Mouse (Mus musculus) testis, adult 2 months (tissue): ENCODE measurements at regions not wholly inside any gene's neighbourhood (a gene's known extent, or its start where the extent isn't known, plus 50 kb on each side); places are given as distances from the start of the nearest gene placed in this dataset.

Experiments used
- H3K27ac ChIP-seq: fragments of 200-500 bp; 2 replicates; pipeline ENCODE4 v1.5.1; 2012; ENCODE audit warnings: low read depth, low read length; ENCODE audit not compliant: control insufficient read depth, insufficient read depth
- H3K27me3 ChIP-seq: fragments of 200-500 bp; 2 replicates; pipeline ENCODE4 v1.6.1; 2012; ENCODE audit warnings: mild to moderate bottlenecking, low read length, moderate library complexity; ENCODE audit not compliant: control insufficient read depth, insufficient read depth
- H3K36me3 ChIP-seq: fragments of 200-500 bp; 2 replicates; pipeline ENCODE4 v1.6.1; 2012; ENCODE audit warnings: mild to moderate bottlenecking, low read length; ENCODE audit not compliant: control insufficient read depth, insufficient read depth
- H3K4me1 ChIP-seq: fragments of 200-500 bp; 2 replicates; pipeline ENCODE4 v1.6.1; 2012; ENCODE audit warnings: low read length; ENCODE audit not compliant: control insufficient read depth, insufficient read depth
- H3K4me3 ChIP-seq: fragments of 200-500 bp; 2 replicates; pipeline ENCODE4 v1.5.1; 2012; ENCODE audit warnings: low read depth, mild to moderate bottlenecking, low read length, moderate library complexity, mixed read lengths; ENCODE audit not compliant: control insufficient read depth
- CTCF ChIP-seq: fragments of 200-500 bp; IDR thresholded peaks from 2 replicates; pipeline ENCODE4 v1.5.1; 2012; ENCODE audit warnings: low read depth, mild to moderate bottlenecking, inconsistent platforms, low read length, moderate library complexity; ENCODE audit not compliant: control insufficient read depth, insufficient read depth, insufficient replicate concordance
- POLR2A ChIP-seq: fragments of 200-500 bp; IDR thresholded peaks from 2 replicates; pipeline ENCODE4 v1.6.1; 2012; ENCODE audit warnings: low read depth, mild to moderate bottlenecking, inconsistent platforms, low read length, moderate library complexity; ENCODE audit not compliant: control insufficient read depth

DNA sequence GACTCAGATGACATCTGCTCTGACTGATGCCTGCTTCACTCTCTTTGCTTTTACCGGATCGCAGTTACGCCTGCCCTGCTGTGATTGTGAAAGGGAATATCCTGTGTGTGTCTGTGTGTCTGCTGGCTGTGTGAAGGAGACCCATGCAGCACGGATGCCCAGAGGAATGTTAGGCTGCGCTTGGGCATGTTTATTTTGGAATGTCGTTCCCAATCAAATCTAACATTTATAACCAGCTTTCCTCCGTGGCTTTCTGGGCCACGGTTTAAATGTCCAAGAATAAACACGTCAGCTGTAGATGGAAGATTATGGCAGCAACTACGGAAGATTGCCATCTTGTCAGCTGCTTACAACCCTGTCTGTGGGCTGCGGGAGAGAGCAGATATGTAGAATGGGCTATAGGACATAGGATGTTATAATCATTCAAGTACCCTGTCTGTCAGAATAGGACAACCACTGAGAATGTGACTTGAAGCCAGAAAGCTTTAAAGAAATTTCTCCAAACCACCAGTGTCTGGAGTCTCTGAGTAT, 464.5 kb downstream of the 1700129C05Rik start:
- H3K4me3 ChIP-seq, result no peak overlapping the region
- no peak overlapping the region for H3K27ac ChIP-seq
- H3K4me1 ChIP-seq, result no peaks in the 10 kb centered on the region
- no peaks in the 10 kb centered on the region for H3K27me3 ChIP-seq
- no peaks in the 10 kb centered on the region for H3K36me3 ChIP-seq
- no peak for TF ChIP-seq CTCF
- no peak for TF ChIP-seq POLR2A

DNA sequence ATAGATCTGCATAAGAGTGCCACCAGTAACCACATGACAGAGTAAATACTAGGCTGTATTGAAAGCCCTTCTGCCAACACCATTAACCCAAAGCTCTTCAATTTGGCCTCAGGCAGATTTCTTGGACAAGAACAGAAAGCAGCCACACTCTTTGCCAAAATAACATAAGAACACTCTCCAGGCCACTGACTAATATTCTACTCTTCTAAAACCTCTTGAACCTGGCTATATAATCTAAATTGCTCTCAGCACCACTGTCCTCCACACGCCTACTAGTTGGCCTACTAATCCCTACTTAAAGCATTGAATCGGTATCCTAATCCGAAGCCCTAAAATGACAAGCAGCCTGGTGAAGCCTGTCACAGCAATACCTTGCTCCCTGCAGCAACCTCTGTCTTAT, 467.5 kb downstream of the 1700129C05Rik start:
- TF ChIP-seq CTCF (no peak), POLR2A (no peak)
- Histone ChIP-seq H3K4me1 (no peaks in the 10 kb centered on the region), H3K27me3 (no peaks in the 10 kb centered on the region), H3K27ac (no peak overlapping the region), H3K4me3 (no peak overlapping the region), H3K36me3 (no peaks in the 10 kb centered on the region)

DNA sequence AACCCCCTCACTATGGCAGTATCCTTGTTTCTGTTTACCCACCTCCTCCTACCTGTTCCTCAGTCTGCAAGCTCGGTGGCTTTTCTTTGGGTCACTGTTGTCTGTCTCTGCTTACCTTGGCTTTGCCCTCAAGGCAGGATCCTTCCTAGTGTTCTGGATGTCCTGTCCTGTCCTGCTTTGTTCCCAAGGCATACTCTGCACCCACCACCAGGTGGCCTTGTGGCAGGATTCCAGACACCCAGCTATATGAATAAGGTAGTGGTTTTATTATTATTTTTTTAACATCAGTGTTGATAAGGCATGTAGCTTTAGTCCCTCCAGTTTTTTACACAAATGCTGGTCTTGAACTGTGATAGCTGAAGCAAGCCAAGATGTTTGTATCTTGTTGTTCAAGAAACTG, 478.7 kb downstream of the 1700129C05Rik start:
- H3K4me3 ChIP-seq, result no peak overlapping the region
- no peak overlapping the region for H3K27ac ChIP-seq
- no peaks in the 10 kb centered on the region for H3K36me3 ChIP-seq
- H3K4me1 ChIP-seq, result no peaks in the 10 kb centered on the region
- TF ChIP-seq CTCF, result peak; percentile 18; the same call in 1 of the 2 replicates
- no peak for TF ChIP-seq POLR2A
- no peaks in the 10 kb centered on the region for H3K27me3 ChIP-seq

DNA sequence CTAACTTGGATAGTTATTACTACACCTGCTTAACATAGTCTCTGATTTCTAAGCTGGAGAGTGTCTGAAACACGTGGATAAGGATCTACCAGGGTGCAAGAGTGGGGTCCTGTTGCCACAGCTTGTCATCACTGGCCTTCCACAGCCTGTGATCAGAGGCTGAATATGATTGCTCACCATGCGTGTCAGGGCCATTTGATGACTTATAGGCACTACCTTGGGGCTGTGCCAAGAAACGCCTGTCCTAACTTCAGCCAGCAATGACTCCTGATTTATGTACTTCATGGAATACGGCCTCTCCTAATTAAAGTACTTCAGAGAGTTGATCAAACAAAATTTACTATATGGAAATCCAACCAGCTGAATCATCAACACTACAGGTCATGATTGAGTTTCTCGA, 480.1 kb downstream of the 1700129C05Rik start:
- no peaks in the 10 kb centered on the region for H3K4me1 ChIP-seq
- H3K4me3 ChIP-seq, result no peak overlapping the region
- no peak overlapping the region for H3K27ac ChIP-seq
- H3K27me3 ChIP-seq, result no peaks in the 10 kb centered on the region
- H3K36me3 ChIP-seq, result no peaks in the 10 kb centered on the region
- TF ChIP-seq POLR2A, result no peak
- TF ChIP-seq CTCF, result no peak

- no peaks in the 10 kb centered on the region for H3K4me1 ChIP-seq
- no peaks in the 10 kb centered on the region for H3K27me3 ChIP-seq
- H3K27ac ChIP-seq, result no peak overlapping the region
- TF ChIP-seq POLR2A (no peak), CTCF (no peak)
- H3K36me3 ChIP-seq, result no peaks in the 10 kb centered on the region
- no peak overlapping the region for H3K4me3 ChIP-seq
Observed at GRCm38 (mm10) chr14:58661416-58661815, 481.3 kb downstream of the 1700129C05Rik start.

DNA sequence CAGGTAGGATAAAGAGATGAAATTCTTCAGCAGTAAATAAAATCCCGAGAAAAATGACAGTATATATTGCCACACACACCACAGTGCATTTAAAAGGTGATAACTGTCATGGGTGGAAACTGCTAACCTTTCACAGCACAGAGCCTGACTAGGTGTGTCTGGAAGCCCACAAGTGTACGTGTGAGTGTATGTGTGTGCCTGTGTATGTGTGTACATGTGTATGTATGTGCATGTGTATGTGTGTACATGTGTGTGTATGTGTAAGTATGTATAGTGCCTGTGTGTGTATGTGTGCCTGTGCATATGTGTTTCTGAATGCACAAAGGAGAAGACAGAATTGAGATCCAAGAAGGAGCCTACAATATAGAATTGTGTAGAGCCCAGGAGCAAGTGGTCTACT, 485.4 kb downstream of the 1700129C05Rik start:
- no peaks in the 10 kb centered on the region for H3K27me3 ChIP-seq
- H3K4me3 ChIP-seq, result no peak overlapping the region
- H3K27ac ChIP-seq, result no peak overlapping the region
- no peaks in the 10 kb centered on the region for H3K4me1 ChIP-seq
- TF ChIP-seq POLR2A (no peak), CTCF (no peak)
- no peaks in the 10 kb centered on the region for H3K36me3 ChIP-seq

GRCm38 (mm10) chr14:58656935-58657238, 485.8 kb downstream of the 1700129C05Rik start:
- Histone ChIP-seq H3K36me3 (no peaks in the 10 kb centered on the region), H3K4me1 (no peaks in the 10 kb centered on the region), H3K27me3 (no peaks in the 10 kb centered on the region), H3K27ac (no peak overlapping the region), H3K4me3 (no peak overlapping the region)
- TF ChIP-seq CTCF (no peak), POLR2A (no peak)
